8 mouse cellular contexts compared by ENCODE assay signal in the genomic region with DNA sequence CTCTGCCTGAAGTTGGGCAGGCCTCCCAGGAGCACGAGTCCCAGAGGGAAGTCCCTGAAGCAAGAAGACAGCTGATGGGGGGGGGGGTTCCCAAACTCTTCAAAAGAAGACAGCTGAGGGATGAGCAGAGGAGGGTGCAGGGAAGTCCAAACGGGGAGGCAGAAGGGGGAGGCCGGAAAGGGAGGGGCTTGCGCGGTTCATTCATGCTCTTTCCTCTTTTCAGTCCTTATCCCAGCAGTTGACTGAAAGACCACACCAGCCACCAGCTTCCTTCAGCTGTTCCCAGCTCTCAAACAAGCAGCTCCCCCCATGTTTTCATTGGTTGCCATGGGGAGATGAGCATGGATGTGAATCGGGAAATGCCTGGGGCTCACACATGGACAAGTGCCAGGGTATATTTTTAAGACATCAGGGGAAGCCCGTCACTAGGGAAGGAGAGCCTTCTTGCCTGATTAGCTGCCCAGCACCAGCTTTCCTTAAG. TPM values are rescaled to one million over a fixed set of nuclear protein-coding genes. Genes with fewer than 3 reads are reported as not detected.
DNase-seq lines count a peak whose midpoint lies in the region; ATAC-seq lines count a peak whose summit lies in the region.

No protein-coding gene starts in this region.

- no peak overlapping the region for H3K4me2 ChIP-seq in limb, embryonic 15.5 days

- WGBS in limb, embryonic 15.5 days, result 46% methylated on average over 7 of the region's 7 CpGs

- H3K36me3 ChIP-seq in limb, embryonic 15.5 days, result no peaks in the 10 kb centered on the region

- DNase-seq in frontal cortex, postnatal 10 days (ENCODE audit: low spot score in 2 of 2), result peak; percentile 35 to 46
- no peak for DNase-seq in frontal cortex, postnatal 25 days (ENCODE audit: low spot score in 2 of 2)
- DNase-seq in spleen, postnatal 36 days (ENCODE audit: low spot score in 2 of 2), result peak; percentile 26 to 31
- DNase-seq in spleen, adult 12 weeks (ENCODE audit: low spot score), result no peak
- DNase-seq in thymus, postnatal 0 days (ENCODE audit: low spot score), result peak; percentile 65
- no peak for DNase-seq in cerebellum, adult 18-20 months
- DNase-seq in ovary, adult 18-20 months (ENCODE audit: low spot score), result no peak

- H3K9me3 ChIP-seq in limb, embryonic 15.5 days, result no peaks in the 10 kb centered on the region

- no peaks in the 10 kb centered on the region for H3K27me3 ChIP-seq in limb, embryonic 15.5 days

- H3K27ac ChIP-seq in limb, embryonic 15.5 days, result no peak overlapping the region

- no peak overlapping the region for H3K9ac ChIP-seq in limb, embryonic 15.5 days

- H3K4me1 ChIP-seq in limb, embryonic 15.5 days, result peaks cover 20% of the 10 kb centered on the region

- H3K4me3 ChIP-seq in limb, embryonic 15.5 days, result no peak overlapping the region

- ATAC-seq in limb, embryonic 15.5 days (ENCODE audit: insufficient number of reproducible peaks, low FRiP score, low TSS enrichment, low read depth), result peak; percentile 61; the same call in 1 of the 2 replicates

RNA-seq across cellular contexts. Expression of a gene that starts 22.0 kb away (rescaled TPM):
- 3.6 and 8.8 TPM in 2 replicates for polyA plus RNA-seq in limb, embryonic 15.5 days (2015; fragmentation: Nextera tagmentation; extraction: Ambion mirVana)
- polyA plus RNA-seq in thymus, postnatal 0 days (2015; fragmentation: Nextera tagmentation; extraction: Ambion mirVana), result 91.4 and 93.9 TPM in 2 replicates

Comparison
In these comparisons a context has a peak if more than half of its experiments do, and no peak if none do; other contexts are left out.
1. DNase-seq: peak in frontal cortex, postnatal 10 days (2 of 2), spleen, postnatal 36 days (2 of 2) and thymus, postnatal 0 days (single experiment); none in frontal cortex, postnatal 25 days (0 of 2), spleen, adult 12 weeks (single experiment), cerebellum, adult 18-20 months (0 of 2) and ovary, adult 18-20 months (single experiment).